10 mouse cellular contexts compared by ENCODE assay signal in the genomic region with DNA sequence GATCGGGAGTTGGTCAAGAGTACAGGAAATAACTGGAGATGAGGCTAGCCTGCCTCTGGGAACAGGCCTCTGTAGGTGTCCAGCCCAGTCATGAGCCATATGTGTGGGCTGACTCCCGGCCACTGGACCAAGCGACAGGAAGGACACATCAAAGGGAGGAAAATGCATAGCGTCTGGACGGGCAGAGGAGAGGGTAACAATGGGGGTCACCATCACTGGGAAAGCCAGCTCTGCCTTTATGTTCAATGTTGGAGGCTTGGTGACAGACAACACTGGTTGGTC. TPM values are rescaled to one million over a fixed set of nuclear protein-coding genes. Genes with fewer than 3 reads are reported as not detected.
A peak's percentile ranks its signal among the peaks of the same experiment; 100 is the strongest.
DNase-seq lines count a peak whose midpoint lies in the region; ATAC-seq and TF ChIP-seq lines count a peak whose summit lies in the region.
"Had no signal": no experiment of that assay in that cellular context is flagged by ENCODE, and none has a peak within 500 bp of the region (broad histone marks: within the 10 kb centered on the region; RNA-seq: fewer than 3 reads in every experiment).

No protein-coding gene starts in this region.

- no peak overlapping the region for H3K4me3 ChIP-seq in lung, embryonic 14.5 days (ENCODE audit: low read depth, low read length)
- no peak overlapping the region for H3K4me3 ChIP-seq in forebrain, embryonic 14.5 days (ENCODE audit: low read depth, low read length)
- no peak overlapping the region for H3K4me3 ChIP-seq in midbrain, embryonic 12.5 days
- H3K4me3 ChIP-seq: embryonic facial prominence, embryonic 15.5 days had no signal

- peak; percentile 58 for DNase-seq in embryo, embryonic 10 days (ENCODE audit: low spot score)
- no peak for DNase-seq in embryo, embryonic 11 days
- no peak for DNase-seq in lung, embryonic 14.5 days
- DNase-seq in lung, postnatal 14 days = no peak
- DNase-seq in forebrain, embryonic 14.5 days (ENCODE audit: low spot score) = no peak
- no peak for DNase-seq in right cerebral cortex, postnatal 25 days
- DNase-seq in layer of hippocampus, adult 9-11 months = no peak

- ATAC-seq in lung, embryonic 14.5 days (ENCODE audit: insufficient read depth) = no peak
- ATAC-seq in forebrain, embryonic 14.5 days = no peak
- ATAC-seq in midbrain, embryonic 12.5 days (ENCODE audit: low FRiP score, low read depth) = no peak
- ATAC-seq: activated CD4-positive, CD25-positive, alpha-beta regulatory T cell, adult 4 months had no signal

- H3K27ac ChIP-seq in lung, embryonic 14.5 days (ENCODE audit: low read depth) = peak overlapping the region; percentile 30; the same call in 1 of the 2 replicates
- no peak overlapping the region for H3K27ac ChIP-seq in forebrain, embryonic 14.5 days (ENCODE audit: low read depth, low read length)
- H3K27ac ChIP-seq in midbrain, embryonic 12.5 days (replicated peaks) = no peak overlapping the region
- H3K27ac ChIP-seq: embryonic facial prominence, embryonic 15.5 days had no signal

- peak overlapping the region; percentile 31; the same call in 1 of the 2 replicates for H3K4me2 ChIP-seq in lung, embryonic 14.5 days
- H3K4me2 ChIP-seq in forebrain, embryonic 14.5 days (ENCODE audit: low read length) = no peak overlapping the region
- H3K4me2 ChIP-seq in midbrain, embryonic 12.5 days (replicated peaks) = no peak overlapping the region
- H3K4me2 ChIP-seq: embryonic facial prominence, embryonic 15.5 days had no signal

- no peak for TF ChIP-seq CTCF in lung, embryonic 14.5 days (IDR thresholded peaks at IDR 0.05; ENCODE audit: low read depth)

- 14% methylated on average over 5 of the region's 5 CpGs for WGBS in lung, embryonic 14.5 days
- WGBS in forebrain, embryonic 14.5 days = 20% methylated on average over 5 of the region's 5 CpGs
- 12% methylated on average over 5 of the region's 5 CpGs for WGBS in midbrain, embryonic 12.5 days

- H3K9me3 ChIP-seq in lung, embryonic 14.5 days (ENCODE audit: low read depth, low read length) = no peaks in the 10 kb centered on the region
- H3K9me3 ChIP-seq in forebrain, embryonic 14.5 days (replicated peaks; ENCODE audit: control insufficient read depth, low read length) = no peaks in the 10 kb centered on the region
- no peaks in the 10 kb centered on the region for H3K9me3 ChIP-seq in midbrain, embryonic 12.5 days
- H3K9me3 ChIP-seq: embryonic facial prominence, embryonic 15.5 days had no signal

- peaks cover 7% of the 10 kb centered on the region; the same call in 1 of the 2 replicates for H3K27me3 ChIP-seq in lung, embryonic 14.5 days (ENCODE audit: insufficient read depth, low read length)
- 0 out of 2 replicates have a peak, but pooled peaks cover 4% of the 10 kb centered on the region for H3K27me3 ChIP-seq in forebrain, embryonic 14.5 days (replicated peaks; ENCODE audit: control insufficient read depth, insufficient read depth, low read length)
- peaks cover 40% of the 10 kb centered on the region for H3K27me3 ChIP-seq in midbrain, embryonic 12.5 days
- H3K27me3 ChIP-seq: embryonic facial prominence, embryonic 15.5 days had no signal

- 0 out of 2 replicates have a peak overlapping the region, but pooled peaks have one; percentile 8 for H3K9ac ChIP-seq in lung, embryonic 14.5 days
- H3K9ac ChIP-seq in forebrain, embryonic 14.5 days (ENCODE audit: low read length) = 0 out of 2 replicates have a peak overlapping the region, but pooled peaks have one; percentile 2
- peak overlapping the region; percentile 32; the same call in 1 of the 2 replicates for H3K9ac ChIP-seq in midbrain, embryonic 12.5 days (replicated peaks)
- H3K9ac ChIP-seq: embryonic facial prominence, embryonic 15.5 days had no signal

- H3K4me1 ChIP-seq in lung, embryonic 14.5 days (ENCODE audit: insufficient read depth) = peaks cover 43% of the 10 kb centered on the region
- H3K4me1 ChIP-seq in forebrain, embryonic 14.5 days (ENCODE audit: control insufficient read depth, insufficient read depth, low read length) = peaks cover 30% of the 10 kb centered on the region
- H3K4me1 ChIP-seq in midbrain, embryonic 12.5 days = peaks cover 60% of the 10 kb centered on the region

- H3K36me3 ChIP-seq in lung, embryonic 14.5 days (ENCODE audit: insufficient read depth) = no peaks in the 10 kb centered on the region
- no peaks in the 10 kb centered on the region for H3K36me3 ChIP-seq in forebrain, embryonic 14.5 days (ENCODE audit: control insufficient read depth, insufficient read depth, low read length)
- H3K36me3 ChIP-seq in midbrain, embryonic 12.5 days = no peaks in the 10 kb centered on the region
- H3K36me3 ChIP-seq: embryonic facial prominence, embryonic 15.5 days had no signal

RNA-seq across cellular contexts. Expression of a gene that starts 41.3 kb away (rescaled TPM):
- polyA plus RNA-seq in lung, embryonic 14.5 days (2014; fragmentation: Nextera tagmentation; extraction: Ambion mirVana) = 2,614 and 2,926 TPM in 2 replicates
- 3,852 and 3,863 TPM in 2 replicates for polyA plus RNA-seq in forebrain, embryonic 14.5 days (2014; fragmentation: Nextera tagmentation; extraction: Ambion mirVana)
- 3,175 and 3,231 TPM in 2 replicates for polyA plus RNA-seq in midbrain, embryonic 12.5 days (2016; fragmentation: Nextera tagmentation; extraction: Ambion mirVana)

RNA-seq across cellular contexts. Expression of a gene that starts 54.3 kb away (rescaled TPM):
- polyA plus RNA-seq in lung, embryonic 14.5 days (2014; fragmentation: Nextera tagmentation; extraction: Ambion mirVana) = 0.23 and 0.57 TPM in 2 replicates
- 0.75 and 1.4 TPM in 2 replicates for polyA plus RNA-seq in forebrain, embryonic 14.5 days (2014; fragmentation: Nextera tagmentation; extraction: Ambion mirVana)
- polyA plus RNA-seq in midbrain, embryonic 12.5 days (2016; fragmentation: Nextera tagmentation; extraction: Ambion mirVana) = 1.4 and 1.5 TPM in 2 replicates
